Mouse (Mus musculus): ENCODE results near the gene Sox1. TPM values are rescaled to one million over a fixed set of nuclear protein-coding genes. Genes with fewer than 3 reads are reported as not detected.

The Sox1 gene
- polyA plus RNA-seq, 1 experiment from 2014 or later = 6.8 TPM

DNA sequence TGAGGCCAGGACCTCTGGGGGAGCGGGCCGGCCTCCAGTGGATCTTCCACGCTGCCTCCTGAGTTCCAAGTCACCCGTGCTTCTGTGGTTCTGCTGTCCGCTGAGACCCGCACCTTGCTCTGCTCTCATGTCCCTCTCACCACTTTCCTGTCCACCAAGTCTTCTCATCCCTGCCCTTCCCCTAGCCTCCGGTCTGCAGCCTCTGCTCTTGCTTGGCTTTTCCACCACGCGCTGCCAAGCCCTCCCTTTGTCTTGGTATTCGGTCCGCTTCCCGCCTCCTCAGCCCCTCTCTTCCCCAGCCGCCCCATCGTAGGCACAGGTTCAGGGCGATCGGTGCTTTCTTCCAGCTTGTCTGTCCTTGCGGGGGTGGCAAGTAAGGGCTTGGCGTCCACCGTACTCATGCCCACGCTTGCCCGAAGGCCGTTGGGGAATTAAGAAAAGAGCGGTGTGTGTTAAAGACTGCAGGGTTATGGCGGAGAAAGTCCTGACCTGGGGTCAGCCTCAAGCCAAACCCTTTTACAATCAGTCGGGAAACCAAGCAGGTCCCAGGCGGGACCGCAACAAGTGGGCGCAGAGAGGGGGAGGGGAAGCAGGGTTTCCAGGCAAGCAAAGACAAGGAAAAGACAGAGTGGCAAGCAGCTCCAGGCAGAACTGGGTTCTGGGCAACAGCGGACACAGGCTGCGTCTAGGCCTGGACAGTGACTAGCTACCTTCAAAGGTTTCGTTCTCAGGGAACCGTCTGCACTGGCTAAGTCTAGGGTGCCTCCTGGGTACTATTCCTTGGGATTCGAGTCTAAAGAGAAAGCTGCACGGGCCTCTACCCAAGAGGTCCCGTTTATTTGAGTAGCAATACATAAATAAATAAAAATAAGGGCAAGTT lies 6.5 kb downstream of the Sox1 start:
- 2% methylated on average over 35 of the region's 35 CpGs for WGBS
- Histone ChIP-seq H3K4me1 (peaks cover 57% of the 10 kb centered on the region), H3K27me3 (0 out of 2 replicates have a peak, but pooled peaks cover 3% of the 10 kb centered on the region)

DNA sequence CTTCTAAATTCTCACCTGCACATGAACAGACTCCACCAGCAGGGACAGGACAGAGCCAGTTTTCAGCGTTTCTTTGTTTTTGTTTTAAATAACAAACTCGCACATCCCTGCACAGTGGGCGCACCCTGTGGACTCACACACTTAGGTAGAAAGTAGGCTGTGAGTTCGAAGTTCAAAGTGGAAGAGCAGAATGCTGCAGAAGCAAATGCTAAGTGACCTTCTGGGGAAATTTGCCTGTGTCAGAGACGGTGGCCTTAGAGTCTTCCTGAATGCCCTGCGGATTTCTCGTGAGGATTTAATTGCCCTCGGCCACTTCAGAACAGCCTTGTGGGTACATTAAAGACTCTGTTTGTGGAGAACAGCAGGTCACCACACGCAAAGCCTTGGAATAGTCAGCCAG lies 7.6 kb downstream of the Sox1 start:
- Histone ChIP-seq H3K27ac (replicated peaks) (peak overlapping the region; percentile 92), H3K4me1 (peaks cover 47% of the 10 kb centered on the region), H3K36me3 (no peaks in the 10 kb centered on the region), H3K27me3 (0 out of 2 replicates have a peak, but pooled peaks cover 3% of the 10 kb centered on the region), H3K4me3 (peak overlapping the region; percentile 4; the same call in 1 of the 2 replicates), H3K9ac (replicated peaks) (peak overlapping the region; percentile 20), H3K4me2 (replicated peaks) (peak overlapping the region; percentile 70), H3K9me3 (no peaks in the 10 kb centered on the region)
- no peak for ATAC-seq (replicated peaks)
- 6% methylated on average over 9 of the region's 9 CpGs for WGBS

More for the DNA sequence above, 6.5 kb downstream of the Sox1 start:
- peak overlapping the region; percentile 92 for H3K27ac ChIP-seq (replicated peaks)
- peak overlapping the region; percentile 70 for H3K4me2 ChIP-seq (replicated peaks)
- no peaks in the 10 kb centered on the region for H3K9me3 ChIP-seq
- H3K4me3 ChIP-seq = peak overlapping the region; percentile 38
- peak; percentile 17 for ATAC-seq (replicated peaks)
- H3K9ac ChIP-seq (replicated peaks) = peak overlapping the region; percentile 53
- H3K36me3 ChIP-seq = no peaks in the 10 kb centered on the region

DNA sequence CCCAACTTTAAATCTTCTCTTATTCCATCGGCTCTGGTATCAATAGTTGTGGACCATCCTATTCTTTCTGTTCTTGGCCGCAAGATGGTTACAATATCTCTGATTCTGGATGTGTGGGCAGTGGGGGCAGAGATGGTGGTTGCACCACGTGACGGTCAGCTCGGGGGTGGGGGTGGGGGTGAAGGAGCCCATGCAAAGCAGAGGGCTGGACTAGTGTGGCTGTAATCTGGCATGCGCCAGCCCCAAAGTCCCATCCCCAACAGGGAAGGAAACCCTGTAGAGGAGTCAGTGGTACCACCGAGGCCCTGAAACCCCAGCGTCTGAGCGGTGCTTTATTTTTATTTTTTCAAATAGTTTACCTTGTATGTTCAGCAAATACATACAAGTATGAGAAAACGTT lies 12.9 kb downstream of the Sox1 start:
- Histone ChIP-seq H3K9me3 (no peaks in the 10 kb centered on the region), H3K27ac (replicated peaks) (no peak overlapping the region), H3K9ac (replicated peaks) (no peak overlapping the region), H3K4me2 (replicated peaks) (no peak overlapping the region), H3K4me3 (no peak overlapping the region), H3K27me3 (0 out of 2 replicates have a peak, but pooled peaks cover 3% of the 10 kb centered on the region), H3K36me3 (no peaks in the 10 kb centered on the region), H3K4me1 (peaks cover 17% of the 10 kb centered on the region)
- 20% methylated on average over 10 of the region's 10 CpGs for WGBS
- ATAC-seq (replicated peaks) = no peak

DNA sequence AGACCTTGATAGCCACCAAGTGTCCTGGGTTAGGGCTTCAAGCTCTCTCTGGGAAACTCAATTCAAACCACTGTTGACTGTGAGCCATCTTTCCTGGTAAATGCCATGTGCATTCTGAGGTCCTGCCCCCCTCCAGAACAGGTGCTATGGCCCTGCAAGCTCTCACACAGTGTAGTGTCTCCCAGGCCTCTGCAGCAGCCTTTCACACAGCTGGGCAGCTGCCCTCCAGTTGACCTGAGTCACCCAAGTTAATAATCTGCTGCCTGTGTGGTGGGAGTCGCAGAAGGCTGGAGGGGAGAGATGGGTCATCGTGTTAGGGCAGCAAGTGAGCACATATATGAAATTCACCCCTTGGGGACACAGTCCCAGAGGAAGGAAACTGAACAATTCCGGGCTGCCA lies 14.9 kb downstream of the Sox1 start:
- Histone ChIP-seq H3K9me3 (no peaks in the 10 kb centered on the region), H3K4me3 (no peak overlapping the region), H3K9ac (replicated peaks) (no peak overlapping the region), H3K27me3 (0 out of 2 replicates have a peak, but pooled peaks cover 3% of the 10 kb centered on the region), H3K27ac (replicated peaks) (no peak overlapping the region), H3K36me3 (no peaks in the 10 kb centered on the region), H3K4me2 (replicated peaks) (no peak overlapping the region), H3K4me1 (peaks cover 5% of the 10 kb centered on the region; the same call in 1 of the 2 replicates)
- 65% methylated on average over 3 of the region's 3 CpGs for WGBS
- no peak for ATAC-seq (replicated peaks)

DNA sequence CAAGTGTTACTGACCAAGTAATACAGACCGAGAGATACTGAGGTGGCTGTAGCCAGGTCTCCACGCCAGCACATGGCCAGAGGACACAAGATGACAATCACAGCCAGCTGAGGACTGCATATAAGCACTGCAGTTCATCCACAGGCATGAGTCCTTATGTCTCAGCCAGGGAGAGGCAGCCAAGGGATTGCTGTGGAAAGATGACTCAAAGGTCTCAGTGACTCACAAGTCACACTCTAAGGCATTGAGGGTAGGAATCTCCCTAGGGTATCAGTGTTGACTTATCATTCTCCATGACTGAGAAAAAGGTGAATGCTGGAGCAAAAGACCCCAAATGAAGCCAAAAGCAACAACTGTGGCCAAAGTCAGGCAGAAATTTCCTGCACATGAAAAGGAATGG lies 22.0 kb downstream of the Sox1 start:
- Histone ChIP-seq H3K9ac (replicated peaks) (no peak overlapping the region), H3K4me2 (replicated peaks) (no peak overlapping the region), H3K9me3 (no peaks in the 10 kb centered on the region), H3K27me3 (no peaks in the 10 kb centered on the region), H3K4me3 (no peak overlapping the region), H3K36me3 (no peaks in the 10 kb centered on the region), H3K27ac (replicated peaks) (no peak overlapping the region), H3K4me1 (no peaks in the 10 kb centered on the region)
- no peak for ATAC-seq (replicated peaks)
- 97% methylated on average over 2 of the region's 2 CpGs for WGBS

DNA sequence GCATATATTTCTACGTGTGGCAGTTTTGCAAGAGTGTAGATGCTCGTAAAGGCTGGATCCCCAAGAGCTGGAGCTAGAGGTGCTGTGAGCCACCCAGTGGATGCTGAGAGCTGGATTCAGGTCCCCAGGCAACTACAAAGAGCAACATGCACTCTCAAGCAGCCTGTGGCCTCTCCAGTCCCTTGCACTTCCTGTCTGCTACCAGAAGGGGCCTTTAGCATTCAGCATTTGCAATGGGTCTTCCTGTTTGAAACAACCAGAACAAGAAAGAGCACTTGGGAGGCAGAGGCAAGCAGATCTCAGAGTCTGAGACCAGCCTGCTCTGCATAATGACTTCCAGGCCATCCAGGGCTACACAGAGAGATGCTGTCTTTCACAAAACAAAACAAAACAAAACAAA lies 25.4 kb downstream of the Sox1 start:
- no peak for ATAC-seq (replicated peaks)
- no peaks in the 10 kb centered on the region for H3K27me3 ChIP-seq
- H3K36me3 ChIP-seq = no peaks in the 10 kb centered on the region
- no peaks in the 10 kb centered on the region for H3K4me1 ChIP-seq
- H3K4me2 ChIP-seq (replicated peaks) = no peak overlapping the region
- WGBS = 94% methylated on average over 2 of the region's 2 CpGs
- H3K9ac ChIP-seq (replicated peaks) = no peak overlapping the region
- no peak overlapping the region for H3K27ac ChIP-seq (replicated peaks)
- H3K4me3 ChIP-seq = no peak overlapping the region
- no peaks in the 10 kb centered on the region for H3K9me3 ChIP-seq

DNA sequence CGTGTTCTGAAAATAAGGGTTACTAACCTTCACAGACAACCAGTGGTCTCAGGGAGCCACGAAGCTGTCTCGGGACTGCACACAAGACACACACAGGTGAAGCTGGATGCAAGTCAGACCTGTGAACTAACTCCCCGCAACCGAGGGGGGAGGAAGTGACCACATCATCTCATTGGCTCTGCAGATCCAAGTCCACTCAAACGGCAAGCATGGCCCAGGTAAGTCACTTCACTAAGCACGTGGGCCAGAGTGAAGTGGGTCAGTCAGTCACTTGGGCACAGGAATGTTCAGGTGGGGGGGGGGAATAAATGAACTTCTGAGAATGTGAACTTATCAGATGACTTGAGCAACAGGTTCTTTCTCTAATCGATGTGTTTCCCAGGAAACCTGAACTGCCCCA lies 30.8 kb downstream of the Sox1 start:
- 0 out of 2 replicates have a peak, but pooled peaks cover 3% of the 10 kb centered on the region for H3K27me3 ChIP-seq
- no peak for ATAC-seq (replicated peaks)

DNA sequence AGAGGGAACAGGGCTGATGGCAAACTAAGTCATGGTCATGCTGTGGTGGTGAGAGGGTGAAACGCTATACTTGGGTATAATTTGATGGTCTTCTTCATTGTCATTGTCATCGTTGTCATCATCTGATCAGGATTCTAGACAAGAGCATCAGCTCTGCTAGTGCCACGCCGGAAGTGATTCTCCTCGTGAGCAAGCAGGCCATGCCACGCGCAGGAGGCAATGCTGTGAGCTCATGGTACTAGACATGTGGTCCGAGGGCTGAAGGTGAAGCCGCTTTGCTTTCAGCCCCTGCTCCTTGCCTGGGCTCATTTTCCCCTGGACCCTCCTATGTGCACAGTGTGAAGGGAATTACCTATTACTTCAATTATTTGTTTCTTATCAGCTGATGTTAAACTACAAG lies 32.3 kb downstream of the Sox1 start:
- H3K4me3 ChIP-seq = no peak overlapping the region
- H3K9ac ChIP-seq (replicated peaks) = no peak overlapping the region
- H3K27me3 ChIP-seq = 0 out of 2 replicates have a peak, but pooled peaks cover 3% of the 10 kb centered on the region
- no peak for ATAC-seq (replicated peaks)
- no peak overlapping the region for H3K4me2 ChIP-seq (replicated peaks)
- H3K36me3 ChIP-seq = no peaks in the 10 kb centered on the region
- H3K9me3 ChIP-seq = no peaks in the 10 kb centered on the region
- WGBS = 74% methylated on average over 9 of the region's 9 CpGs
- peaks cover 49% of the 10 kb centered on the region for H3K4me1 ChIP-seq
- no peak overlapping the region for H3K27ac ChIP-seq (replicated peaks)

More for the DNA sequence above, 30.8 kb downstream of the Sox1 start:
- H3K9ac ChIP-seq (replicated peaks) = no peak overlapping the region
- no peak overlapping the region for H3K4me2 ChIP-seq (replicated peaks)
- H3K36me3 ChIP-seq = no peaks in the 10 kb centered on the region
- WGBS = 95% methylated on average over 8 of the region's 8 CpGs
- no peaks in the 10 kb centered on the region for H3K9me3 ChIP-seq
- peaks cover 40% of the 10 kb centered on the region for H3K4me1 ChIP-seq
- no peak overlapping the region for H3K4me3 ChIP-seq
- no peak overlapping the region for H3K27ac ChIP-seq (replicated peaks)

DNA sequence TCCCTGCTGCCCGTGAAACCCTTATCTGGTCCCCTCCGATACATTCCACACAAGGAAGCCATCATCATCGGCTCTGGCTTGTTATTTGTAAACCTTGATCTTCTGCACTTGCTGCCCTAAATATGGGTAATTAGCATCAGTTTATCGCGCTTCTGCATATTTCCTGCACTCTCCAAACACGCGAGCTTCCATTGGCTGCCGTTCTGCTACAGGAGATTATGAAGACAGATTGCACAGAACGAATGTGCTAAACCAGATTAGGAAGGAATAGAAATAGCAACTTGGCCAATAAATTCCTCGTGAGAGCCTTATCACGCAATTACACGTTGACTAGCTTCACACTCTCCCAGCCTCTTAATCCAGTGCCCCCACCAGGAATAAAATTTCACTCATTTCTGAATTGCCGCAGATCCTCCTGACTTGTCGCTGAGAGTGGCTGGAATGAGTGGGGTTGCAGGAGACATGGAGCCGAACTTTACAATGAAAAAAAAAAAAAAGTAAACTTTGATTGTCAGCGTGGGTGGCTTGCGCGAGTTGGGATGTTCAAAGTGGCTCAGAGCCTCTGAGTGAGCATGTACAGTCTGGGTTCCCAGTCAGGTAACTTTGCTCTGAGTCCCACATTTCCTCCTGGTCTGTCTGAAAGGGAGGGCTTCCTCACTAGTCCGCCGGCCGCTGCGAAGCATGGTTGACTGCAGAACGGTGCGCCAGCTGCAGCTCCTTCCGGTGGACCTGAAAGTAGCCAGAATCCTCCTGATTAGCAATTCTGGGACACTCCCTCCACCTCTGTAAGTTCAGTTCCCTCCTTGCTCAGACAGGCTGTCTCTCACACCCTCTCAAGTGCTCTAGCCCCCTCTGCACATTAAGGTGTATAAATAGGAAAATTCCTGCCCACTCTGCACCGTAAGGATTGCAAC lies 33.0 kb downstream of the Sox1 start:
- no peak overlapping the region for H3K9ac ChIP-seq (replicated peaks)
- no peak overlapping the region for H3K4me3 ChIP-seq
- H3K4me1 ChIP-seq = peaks cover 54% of the 10 kb centered on the region
- H3K36me3 ChIP-seq = no peaks in the 10 kb centered on the region
- 17% methylated on average over 26 of the region's 26 CpGs for WGBS
- H3K27me3 ChIP-seq = 0 out of 2 replicates have a peak, but pooled peaks cover 3% of the 10 kb centered on the region
- H3K27ac ChIP-seq (replicated peaks) = peak overlapping the region; percentile 85; the same call in 1 of the 2 replicates
- H3K4me2 ChIP-seq (replicated peaks) = no peak overlapping the region
- H3K9me3 ChIP-seq = no peaks in the 10 kb centered on the region
- ATAC-seq (replicated peaks) = no peak

DNA sequence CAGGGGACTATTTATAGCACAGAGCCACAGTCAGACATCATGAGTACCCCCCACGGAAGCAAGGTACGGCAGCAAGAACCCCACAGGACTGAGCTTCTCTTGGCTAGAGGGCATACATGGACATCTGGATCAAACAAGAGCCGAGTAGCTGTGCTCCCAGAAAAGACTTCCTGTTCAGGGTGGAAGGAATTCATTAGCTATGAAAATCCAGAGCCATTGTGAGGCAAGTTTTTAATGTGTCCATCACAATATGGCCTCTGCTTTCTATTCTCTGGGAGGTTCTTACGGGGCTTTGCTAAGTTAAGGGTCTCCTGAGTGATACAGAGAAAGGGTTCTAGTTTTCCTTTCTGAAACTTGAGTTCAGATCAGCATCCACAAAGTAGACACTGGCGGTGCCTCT lies 33.8 kb downstream of the Sox1 start:
- Histone ChIP-seq H3K9ac (replicated peaks) (no peak overlapping the region), H3K4me1 (peaks cover 61% of the 10 kb centered on the region), H3K4me2 (replicated peaks) (no peak overlapping the region), H3K36me3 (no peaks in the 10 kb centered on the region), H3K9me3 (no peaks in the 10 kb centered on the region), H3K27me3 (0 out of 2 replicates have a peak, but pooled peaks cover 3% of the 10 kb centered on the region), H3K27ac (replicated peaks) (peak overlapping the region; percentile 85), H3K4me3 (no peak overlapping the region)
- WGBS = 16% methylated on average over 5 of the region's 5 CpGs
- no peak for ATAC-seq (replicated peaks)

DNA sequence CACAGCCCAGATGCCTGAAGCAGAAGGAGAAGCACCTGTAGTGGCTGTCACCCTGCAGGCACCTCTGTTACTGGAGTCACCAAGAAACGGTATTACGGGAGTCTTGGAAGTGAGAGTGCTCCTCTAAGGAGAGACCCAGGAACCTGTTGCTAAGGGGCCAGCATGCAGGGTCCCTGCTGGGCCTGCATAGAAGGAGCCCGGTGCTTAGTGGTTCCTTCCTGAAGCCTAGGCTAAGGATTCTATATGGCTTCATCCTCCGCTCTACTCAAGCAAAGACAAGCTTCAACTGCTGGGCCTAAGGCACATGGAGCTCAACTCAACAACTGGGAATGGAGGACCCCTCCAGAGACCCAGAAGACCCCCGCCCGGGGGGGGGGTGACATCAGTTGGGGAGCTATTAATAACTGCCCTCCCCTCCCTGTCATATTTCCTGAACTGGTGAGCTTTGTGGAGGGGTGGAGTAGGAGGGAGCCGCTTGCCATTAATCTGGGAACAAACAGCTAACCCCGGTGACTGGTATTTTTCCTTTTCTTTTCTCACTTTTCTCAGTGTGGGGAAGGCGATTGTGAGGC lies 34.6 kb downstream of the Sox1 start:
- H3K36me3 ChIP-seq = no peaks in the 10 kb centered on the region
- ATAC-seq (replicated peaks) = peak; percentile 18; the same call in 1 of the 2 replicates
- peak overlapping the region; percentile 85 for H3K27ac ChIP-seq (replicated peaks)
- WGBS = 4% methylated on average over 9 of the region's 9 CpGs
- peaks cover 69% of the 10 kb centered on the region for H3K4me1 ChIP-seq
- H3K4me2 ChIP-seq (replicated peaks) = peak overlapping the region; percentile 69; the same call in 1 of the 2 replicates
- no peak overlapping the region; the same call in 1 of the 2 replicates for H3K4me3 ChIP-seq
- 0 out of 2 replicates have a peak overlapping the region, but pooled peaks have one; percentile 50 for H3K9ac ChIP-seq (replicated peaks)
- 0 out of 2 replicates have a peak, but pooled peaks cover 3% of the 10 kb centered on the region for H3K27me3 ChIP-seq
- H3K9me3 ChIP-seq = no peaks in the 10 kb centered on the region
